Mouse (Mus musculus) c-Kit-positive CD71-positive TER-119-negative erythroid progenitor cells, embryonic 14.5 days (primary cell): ENCODE measurements around the gene Sned1.
"Not testable (repeated sequence)": the region's sequence is repeated elsewhere in the genome, so short reads cannot be mapped to it uniquely, and the experiment has no call there.

Source experiments
- DNase-seq: peaks from one replicate; pipeline ENCODE4 v3.0.0-alpha.2; 2013; ENCODE audit warnings: low read depth

The Sned1 gene

GRCm38 (mm10) chr1:93229221-93229620 is 6.4 kb upstream of the Sned1 start:
- DNase-seq, result no peak

DNA sequence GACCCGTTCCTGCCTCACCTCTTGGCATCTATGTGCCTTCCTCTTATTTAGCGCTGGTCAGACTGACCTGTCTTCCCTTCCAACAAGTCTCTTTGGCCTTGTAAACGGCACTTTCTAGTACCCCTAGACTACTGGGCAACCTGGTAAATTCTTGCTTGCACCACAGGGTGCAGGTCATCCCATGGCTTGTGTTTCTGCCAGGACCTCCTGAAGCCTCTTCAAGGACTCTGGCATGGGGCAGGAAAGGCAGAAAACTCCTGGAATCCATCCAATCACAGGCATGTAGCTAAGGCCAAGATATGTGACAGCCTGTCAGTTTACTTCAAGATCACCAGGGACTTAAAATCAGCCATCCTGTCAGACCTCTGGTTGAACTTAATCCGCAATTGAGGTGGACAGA is 6.0 kb upstream of the Sned1 start:
- DNase-seq, result no peak

DNA sequence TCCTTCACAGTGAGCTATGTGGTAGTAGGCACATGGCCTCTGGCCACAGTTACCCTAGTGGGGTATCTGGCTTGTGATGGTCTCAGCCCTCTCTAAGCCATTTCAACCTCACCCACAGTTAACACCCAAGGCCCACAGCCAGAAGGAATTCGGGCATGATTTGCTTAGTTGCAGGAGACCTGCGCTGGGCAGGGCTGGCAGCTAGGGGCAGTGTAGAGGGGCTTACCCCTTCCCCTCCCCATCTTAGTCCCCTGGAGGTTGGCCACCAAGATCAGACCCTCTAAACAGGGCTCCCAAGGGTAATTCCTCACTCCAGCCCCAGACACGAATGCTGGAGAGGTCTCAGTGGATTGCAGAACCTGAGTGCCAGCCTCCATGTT is 894 bp downstream of the Sned1 start:
- DNase-seq, result no peak

DNA sequence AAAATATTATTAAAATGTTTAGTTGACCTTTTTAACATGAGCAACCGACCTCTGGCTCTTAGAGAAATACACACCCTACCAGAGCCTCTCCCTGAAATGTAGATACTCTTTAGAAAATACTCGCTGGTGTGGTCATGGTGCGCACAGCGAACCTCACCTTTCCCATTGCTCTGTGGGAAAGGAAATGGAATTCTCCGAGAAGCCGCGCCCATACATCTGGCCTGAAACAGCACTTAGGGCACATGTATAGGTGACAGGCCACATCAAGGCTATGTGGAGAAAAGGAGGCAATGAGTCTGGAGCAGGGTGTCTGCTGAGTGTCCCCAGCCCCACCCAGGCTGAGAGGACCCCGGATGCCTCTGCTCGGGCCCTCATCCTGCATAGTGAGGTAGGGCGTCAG is 2.0 kb downstream of the Sned1 start:
- DNase-seq, result no peak

GRCm38 (mm10) chr1:93238201-93238600 is 2.6 kb downstream of the Sned1 start:
- DNase-seq, result no peak

GRCm38 (mm10) chr1:93245936-93246335 is 10.3 kb downstream of the Sned1 start:
- DNase-seq, result no peak

GRCm38 (mm10) chr1:93252586-93252985 is 16.9 kb downstream of the Sned1 start:
- no peak for DNase-seq

GRCm38 (mm10) chr1:93255761-93256160 is 20.1 kb downstream of the Sned1 start:
- DNase-seq, result no peak

GRCm38 (mm10) chr1:93257560-93257959 is 21.9 kb downstream of the Sned1 start:
- no peak for DNase-seq

GRCm38 (mm10) chr1:93267207-93267606 is 31.6 kb downstream of the Sned1 start:
- DNase-seq, result no peak

DNA sequence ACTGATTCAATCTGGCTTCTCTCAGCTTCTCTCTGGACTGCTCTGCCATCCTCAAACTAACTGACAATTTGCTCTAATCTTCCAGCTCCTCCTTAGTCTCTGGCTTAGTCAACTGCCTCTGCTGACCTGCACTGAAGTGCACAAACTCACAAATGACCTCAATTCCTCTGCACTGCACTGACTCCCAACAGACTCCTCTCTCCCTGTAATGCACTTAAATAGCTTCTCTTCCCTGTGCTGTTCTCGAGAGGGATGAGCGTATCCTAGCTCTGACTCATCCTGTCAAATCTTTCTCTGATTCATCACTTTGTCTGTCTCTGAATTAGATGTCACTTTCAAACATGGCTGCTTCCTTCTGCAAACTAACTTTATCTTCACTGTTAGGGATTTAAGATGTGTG is 32.6 kb downstream of the Sned1 start:
- DNase-seq, result no peak

DNA sequence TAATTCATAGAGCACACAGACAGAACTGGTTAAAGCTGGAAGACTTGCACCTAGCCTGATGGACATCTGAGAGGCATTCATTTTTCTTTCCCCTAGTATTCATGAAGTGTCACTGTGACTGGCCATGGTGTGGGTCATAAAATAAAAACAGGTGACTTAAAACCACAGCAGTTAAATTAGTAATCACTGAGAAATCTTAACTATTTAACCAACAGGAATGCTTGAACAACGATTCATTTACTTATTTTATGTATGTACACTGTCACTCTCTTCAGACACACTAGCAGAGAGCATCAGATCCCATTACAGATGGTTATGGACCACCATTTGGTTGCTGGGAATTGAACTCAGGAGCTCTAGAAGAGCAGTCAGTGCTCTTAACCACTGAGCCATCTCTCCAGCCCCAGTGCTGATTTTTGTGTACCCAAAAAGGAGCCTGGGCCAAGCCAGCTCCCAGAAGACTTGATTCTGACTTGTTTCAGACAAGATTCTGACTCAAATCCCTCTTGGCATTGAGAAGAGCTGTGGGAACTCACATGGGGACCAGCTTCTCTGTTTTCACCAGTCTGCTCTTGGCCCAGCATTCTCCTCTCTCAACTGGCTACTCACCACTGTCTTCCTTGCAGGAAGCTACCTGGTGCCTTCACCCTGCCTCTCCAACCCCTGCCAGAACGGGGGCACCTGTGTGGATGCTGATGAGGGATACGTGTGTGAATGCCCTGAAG is 35.0 kb downstream of the Sned1 start:
- no peak for DNase-seq

DNA sequence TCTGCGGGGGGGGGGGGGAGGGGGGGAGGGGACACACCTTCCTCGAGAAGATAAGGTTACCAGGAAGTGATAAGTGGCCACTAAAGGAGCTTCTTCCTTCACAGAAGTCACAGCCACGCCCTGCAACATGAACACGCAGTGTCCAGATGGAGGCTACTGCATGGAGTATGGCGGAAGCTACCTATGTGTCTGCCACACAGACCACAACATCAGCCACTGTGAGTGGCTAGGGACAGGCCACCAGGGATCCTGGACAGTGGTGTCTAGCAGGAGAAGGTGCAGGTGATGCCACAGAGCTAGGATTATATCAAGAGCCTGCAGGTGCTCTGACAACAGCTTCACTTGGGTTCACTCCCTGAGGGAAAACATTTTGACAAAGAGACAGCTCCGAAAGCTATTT is 36.1 kb downstream of the Sned1 start:
- DNase-seq, result no peak

DNA sequence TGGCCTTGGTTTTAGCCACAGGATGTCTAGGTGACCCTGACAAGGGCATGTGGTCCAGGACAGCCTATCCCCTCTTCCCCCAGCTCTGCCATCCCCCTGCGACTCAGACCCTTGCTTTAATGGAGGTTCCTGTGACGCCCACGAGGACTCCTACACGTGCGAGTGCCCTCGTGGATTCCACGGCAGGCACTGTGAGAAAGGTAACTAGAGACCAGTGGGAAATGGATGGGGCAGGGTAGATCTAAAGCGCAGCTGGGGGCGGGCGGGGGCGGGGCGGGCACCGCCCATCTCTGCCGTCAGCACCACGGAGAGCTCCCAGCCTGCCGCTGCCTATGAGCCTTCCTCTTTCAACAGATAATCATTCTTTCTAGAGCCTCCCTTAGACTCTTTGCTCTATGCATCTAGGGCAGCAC is 36.8 kb downstream of the Sned1 start:
- peak; percentile 37 for DNase-seq

GRCm38 (mm10) chr1:93275561-93275960 is 39.9 kb downstream of the Sned1 start:
- DNase-seq, result no peak

GRCm38 (mm10) chr1:93277041-93277440 is 41.4 kb downstream of the Sned1 start:
- DNase-seq, result no peak

DNA sequence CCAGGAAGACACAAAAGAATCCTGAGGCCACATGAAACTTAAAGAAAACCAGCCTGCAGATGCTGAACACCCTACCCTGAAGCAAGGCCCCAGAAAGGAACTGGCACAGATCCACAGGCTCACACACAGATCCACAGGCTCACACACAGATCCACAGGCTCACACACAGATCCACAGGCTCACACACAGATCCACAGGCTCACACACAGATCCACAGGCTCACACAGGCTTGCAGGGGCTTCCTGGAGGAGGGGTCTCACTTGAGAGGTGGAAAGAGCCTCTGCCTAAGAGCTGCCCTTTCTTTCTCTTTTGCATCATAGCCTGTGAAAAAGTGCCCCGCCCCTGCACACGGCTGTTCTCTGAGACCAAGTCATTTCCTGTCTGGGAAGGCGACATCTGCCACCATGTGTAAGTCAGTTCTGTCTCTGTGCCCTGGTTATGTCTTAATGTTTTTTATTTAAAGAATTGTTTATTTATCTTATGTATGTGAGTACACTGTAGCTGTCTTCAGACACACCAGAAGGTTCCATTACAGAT is 54.1 kb downstream of the Sned1 start:
- no peak for DNase-seq

GRCm38 (mm10) chr1:93290956-93291355 is 55.3 kb downstream of the Sned1 start:
- DNase-seq, result no peak

DNA sequence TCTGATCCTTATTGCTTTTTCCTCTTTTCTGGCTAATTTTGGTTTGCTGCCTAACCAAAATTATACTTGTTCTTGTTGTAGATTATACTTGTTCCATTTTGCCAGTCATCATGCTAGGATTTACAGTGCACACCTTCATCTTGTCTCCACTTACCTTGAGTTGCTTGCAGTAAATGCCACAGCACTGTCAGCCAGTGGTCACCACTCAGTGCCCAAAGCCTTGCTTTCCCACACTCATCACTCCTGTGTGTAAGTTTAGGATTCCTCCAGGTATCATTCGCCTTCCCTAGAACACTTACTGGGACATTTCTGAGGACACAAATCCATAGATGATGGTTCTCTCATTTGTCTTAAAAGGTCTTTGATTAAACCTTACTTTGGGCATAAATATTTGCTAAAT is 56.0 kb downstream of the Sned1 start:
- no peak for DNase-seq

- DNase-seq, result no peak
Measured at GRCm38 (mm10) chr1:93292006-93292405, 56.4 kb downstream of the Sned1 start.

- not testable (repeated sequence) for DNase-seq
Measured at GRCm38 (mm10) chr1:93294491-93294890, 58.9 kb downstream of the Sned1 start.

DNA sequence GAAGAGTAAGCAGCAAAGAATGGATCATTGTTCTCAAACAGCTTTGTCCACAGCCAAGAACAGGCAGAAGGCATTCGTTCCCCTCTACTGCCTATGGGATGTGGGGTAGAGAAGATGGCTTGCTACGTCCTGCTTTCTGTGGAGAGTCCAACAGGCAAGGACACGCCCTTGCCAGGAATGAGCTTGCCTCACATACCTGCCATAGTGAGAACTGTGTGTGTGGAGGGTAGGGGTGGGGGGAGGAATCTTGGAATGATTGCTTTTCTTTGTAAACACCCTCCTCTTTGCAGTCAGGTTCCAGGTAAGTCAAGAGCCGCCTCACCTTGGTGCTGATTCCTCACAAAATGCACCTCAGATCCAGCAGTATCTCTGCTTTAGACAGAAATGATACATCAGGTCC is 64.2 kb downstream of the Sned1 start:
- DNase-seq, result no peak

DNA sequence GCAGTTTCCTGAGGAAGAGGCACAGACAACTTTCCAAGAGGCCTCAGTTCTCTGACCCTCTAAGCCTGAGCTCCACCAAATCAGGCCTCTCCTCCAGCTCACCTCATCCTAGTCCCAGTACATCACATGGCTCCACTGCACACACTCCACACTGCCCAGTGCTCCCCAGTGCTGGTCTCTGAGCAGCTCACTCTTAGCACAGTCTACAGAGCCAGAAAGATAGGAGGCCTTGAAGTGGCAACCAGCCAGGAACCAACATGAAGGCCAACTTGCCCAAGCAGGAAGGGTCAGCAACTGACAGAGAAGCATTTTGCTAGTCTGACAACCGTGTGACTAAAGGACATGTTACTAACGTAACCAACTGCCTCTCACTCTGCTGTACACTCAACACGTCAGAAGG is 64.9 kb downstream of the Sned1 start:
- no peak for DNase-seq
